Mouse (Mus musculus) urinary bladder, postnatal 4 days (tissue): ENCODE results near the gene Ccdc57.

Experiments used
- DNase-seq, 2 experiments: peaks; one replicate each; pipeline ENCODE4 v3.0.0; 2021 to 2022; ENCODE audit warnings: low spot score in 2 of 2

Ccdc57 gene

DNA sequence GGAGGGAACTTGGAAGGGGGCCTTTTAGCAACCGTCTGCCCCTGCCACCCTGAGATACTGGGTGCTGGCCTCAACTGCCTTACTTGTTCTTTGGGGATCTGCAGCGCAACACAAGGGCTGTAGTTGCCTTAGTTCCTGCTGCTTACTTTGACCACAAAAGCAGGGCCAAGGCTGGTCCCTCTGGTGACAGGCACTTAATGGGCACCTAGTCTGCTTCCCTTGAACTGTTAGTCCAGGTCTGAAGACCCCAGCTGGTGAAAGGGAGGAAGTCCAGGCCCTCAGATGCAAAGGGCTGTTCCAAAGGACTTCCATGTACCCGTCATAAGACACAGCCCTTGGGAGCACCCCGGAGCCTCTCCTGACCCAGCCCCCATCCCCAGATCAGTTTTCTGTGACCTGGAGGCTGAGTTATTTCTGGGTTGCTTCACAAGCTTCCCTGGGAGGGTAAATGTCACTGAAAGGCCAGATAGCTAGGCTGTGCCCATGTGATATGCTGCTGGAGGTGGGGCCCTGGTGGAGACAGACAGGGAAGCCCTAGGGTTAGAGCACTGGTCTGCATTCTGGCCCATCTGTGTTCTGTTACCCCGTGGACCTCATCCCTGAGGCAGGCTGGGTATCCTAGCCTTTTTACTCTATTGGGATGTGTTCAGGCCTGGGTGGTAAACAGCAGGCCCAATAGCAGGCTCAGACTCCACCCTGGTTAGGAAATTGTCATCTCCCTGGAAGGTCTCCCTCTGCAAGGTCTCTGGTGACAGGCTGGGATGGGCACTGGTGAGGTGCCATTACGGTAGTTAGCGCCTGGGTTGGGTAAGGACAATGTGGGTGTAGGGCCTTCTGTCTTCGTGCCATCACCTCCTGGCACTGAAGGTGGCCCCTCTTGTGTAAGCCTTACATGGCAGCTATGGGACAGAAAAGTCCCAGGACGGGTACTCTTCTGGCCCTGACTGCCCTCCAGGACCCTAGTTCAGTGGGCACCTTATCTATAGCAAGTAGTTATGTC, 19.4 kb upstream of the Ccdc57 start:
- DNase-seq = no peak

DNA sequence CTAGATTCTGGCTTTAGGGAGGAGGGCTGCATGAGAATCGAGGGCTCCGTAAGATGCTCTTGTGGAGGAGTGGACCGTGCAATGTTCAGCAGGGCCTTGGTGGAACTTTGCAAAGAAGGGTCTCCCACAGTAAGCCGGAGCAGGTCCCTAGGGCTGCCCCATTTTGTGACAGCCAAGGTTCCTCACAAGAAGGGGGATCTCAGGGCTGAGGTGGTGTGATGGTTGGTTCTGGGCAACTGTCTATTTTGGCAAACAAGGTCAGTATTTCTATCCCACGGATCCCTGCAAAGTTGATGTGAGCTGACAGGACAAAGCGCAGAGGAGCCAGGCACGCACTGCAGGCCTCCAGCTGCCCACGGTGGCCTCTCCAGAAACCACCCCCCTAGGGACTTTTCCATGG, 18.6 kb upstream of the Ccdc57 start:
- DNase-seq = no peak

DNA sequence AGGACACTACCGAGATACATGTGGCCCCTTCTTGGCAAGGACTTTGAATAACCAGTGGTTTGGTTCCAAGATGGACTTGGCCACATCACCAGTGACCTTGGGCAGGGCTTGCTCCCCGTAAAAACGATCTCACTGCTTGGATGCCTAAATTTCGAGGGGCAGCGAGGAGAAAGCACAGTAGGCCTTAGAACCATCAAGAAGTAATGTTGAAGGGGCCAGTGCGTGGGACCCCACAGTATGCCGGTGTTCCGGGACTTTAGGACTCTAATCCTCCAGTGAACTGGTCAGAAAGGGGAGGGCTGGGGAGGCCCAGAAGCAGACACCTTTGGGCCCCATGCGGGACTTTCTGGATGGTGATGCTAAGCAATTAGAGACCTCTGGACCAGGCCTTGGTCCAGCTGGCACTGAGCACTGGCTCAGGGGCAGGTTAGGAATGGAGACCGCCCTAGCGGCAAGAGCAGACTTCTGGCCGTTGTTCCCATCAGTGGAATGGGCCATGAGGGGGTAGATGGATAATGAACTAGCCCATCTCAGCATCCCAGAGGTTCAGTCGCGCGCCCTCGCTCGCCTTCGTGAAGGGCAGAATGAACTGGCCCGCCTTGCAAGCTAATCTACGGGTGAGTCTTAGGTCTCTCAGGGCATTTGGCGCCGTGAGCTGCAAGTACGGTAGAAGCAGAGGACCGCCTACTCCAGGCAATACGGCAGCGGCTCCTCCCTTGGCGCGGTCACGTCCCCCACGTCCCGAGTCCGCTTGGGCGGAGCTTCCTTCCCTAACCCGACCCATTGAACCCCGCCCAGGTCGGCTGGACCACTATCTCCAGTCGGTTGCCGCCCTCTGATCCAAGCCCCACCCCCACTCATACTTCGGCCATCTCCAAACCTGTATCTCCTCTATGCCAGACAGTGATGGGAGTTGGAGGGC, 17.9 kb upstream of the Ccdc57 start:
- DNase-seq = peak; percentile 85 to 92

DNA sequence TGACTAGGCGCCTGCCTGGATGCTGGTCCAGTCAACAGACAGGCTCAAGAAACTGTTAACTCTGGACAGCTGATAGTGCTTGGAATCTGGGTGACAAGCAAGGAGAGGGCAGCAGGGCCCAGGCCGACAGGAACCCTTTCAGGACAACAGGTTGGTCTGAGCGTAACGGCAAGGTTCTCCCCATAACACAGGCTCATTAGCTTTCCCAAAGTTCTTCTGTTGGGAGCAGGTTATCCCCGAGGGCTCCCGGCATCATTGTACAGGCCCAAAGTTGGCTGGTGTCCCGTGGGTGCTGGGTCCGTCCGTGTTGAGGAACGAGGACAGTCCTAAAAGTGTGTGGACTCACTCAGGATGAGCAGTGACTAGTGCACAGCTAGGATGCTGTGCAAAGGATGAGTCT, 17.2 kb upstream of the Ccdc57 start:
- DNase-seq = no peak

DNA sequence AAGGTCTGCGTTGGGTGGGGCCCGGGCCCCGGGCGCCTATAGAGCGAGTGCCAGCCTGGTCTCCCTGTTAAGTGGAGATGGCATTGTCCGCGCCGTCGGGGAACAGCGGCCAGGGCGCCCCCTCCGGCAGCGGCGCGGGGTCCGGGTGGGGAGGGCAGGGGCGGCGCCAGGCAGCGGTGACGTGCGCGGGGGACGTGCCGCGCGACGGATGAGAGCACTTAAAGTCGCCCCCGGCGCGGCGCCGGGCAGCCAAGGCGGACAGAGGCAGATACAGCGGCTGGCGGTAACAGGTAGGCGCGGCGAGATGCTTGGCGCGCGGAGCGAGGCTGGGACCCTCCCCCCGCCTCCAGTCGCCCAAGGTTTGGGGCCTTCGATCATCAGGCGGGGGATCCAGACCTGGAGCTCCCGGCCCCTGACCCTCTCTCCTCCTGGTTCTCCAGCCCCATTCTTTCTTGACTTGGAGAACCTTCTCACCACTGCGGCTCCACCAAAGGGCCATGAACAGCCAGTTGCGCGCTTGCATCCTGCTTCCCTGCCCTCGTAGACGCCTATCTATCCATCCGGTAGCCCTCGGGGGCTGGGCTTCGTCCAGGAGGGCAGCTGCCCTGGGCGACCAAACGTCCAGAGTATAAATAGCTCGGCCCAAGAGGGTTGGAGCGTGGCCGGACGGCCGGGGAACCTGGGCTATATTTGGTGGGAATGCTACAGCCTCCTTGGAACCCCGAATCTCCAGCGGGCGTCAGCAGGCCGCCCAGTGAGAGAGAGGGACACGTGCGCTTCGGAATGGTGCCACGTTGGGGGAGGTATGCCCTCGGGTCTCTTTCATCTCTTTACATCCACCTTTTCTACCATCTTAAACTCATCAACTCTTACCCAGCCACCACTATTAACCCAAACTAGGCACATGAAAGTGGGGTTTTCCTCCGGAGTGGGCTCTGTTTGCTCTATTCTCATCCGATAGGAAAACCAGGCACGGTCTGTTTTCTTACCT, 16.5 kb upstream of the Ccdc57 start:
- DNase-seq = peak in 1 of 2 experiments; percentile 33

DNA sequence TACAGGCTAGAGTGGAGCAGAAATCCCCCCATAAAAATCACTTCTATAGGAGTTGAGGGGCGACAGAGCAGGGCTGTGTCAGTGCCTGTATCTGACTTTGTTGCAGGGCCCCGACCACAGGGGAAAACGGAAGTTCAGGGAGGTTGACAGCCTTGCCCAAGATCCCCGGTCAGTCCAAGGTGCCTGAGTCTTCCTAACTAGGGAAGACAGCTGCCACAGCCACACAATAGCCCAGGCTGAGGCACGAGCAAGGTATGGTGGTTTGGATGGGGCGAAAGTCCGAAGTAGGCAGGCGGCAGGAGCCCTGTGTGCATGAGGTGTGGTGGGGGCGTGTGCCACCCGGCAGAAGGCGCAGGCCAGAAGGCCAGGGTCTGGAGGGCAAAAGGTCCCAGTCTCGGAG, 15.7 kb upstream of the Ccdc57 start, which contains the start of gene Slc16a3:
TSS of gene Slc16a3 (plus strand) at position 153 of the 400 bp plus-strand sequence.
- DNase-seq = no peak

DNA sequence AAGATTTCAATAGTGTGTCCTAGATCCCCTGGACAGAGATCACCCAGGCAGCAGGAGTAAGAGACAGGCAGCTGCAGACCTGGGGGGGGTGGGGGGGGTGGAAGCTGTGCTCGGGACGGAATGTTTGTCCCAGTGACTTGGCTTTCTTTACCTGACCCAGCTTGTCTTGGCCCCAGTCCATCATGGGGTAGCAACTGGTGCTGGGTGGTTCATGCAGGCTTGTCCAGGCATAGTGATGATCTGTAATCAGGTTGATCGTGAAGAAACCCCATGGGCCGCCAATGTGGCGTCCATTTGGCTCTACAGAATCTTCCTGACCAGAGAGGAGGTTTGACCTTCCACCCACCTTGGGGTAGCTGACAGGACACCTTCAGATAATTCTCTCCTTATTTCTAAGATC, 13.3 kb upstream of the Ccdc57 start:
- DNase-seq = no peak

DNA sequence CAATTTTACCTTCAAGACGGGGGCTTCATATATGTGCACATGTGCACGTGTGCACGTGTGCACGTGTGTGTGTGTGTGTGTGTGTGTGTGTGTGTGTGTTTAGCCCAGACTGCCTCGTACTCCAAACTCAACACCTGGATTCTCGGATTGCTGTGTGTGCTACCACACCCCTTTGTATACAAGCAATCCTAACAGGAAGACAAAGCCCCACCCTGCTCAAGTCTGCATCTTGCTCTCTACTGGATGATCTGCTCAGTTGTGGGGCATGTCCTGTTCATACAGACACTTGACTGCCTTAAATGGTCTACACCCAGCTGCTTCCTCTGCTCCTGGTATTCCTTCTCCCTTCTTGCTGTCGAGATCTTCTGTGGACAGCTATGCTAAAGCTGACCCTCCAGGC, 12.6 kb upstream of the Ccdc57 start:
- DNase-seq = no peak

DNA sequence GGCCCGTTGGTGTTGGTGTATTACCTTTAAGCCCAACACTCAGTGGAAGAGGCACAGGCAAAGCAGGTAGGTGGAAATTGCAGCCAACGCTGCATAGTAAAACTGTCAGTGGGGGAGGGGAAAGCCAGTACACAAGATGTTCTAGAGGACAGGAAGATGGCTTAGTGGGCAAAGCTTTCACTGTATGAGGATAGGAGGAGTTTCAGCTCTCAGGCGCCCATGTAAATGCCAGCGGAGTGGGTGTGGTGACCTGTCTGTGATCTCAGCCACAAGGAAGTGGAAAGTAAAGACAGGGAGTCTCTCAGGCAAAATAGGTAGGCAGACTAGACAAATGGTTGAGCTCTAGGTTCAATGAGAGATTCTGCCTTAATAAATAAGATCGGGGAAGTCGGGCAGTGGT, 8.3 kb upstream of the Ccdc57 start:
- DNase-seq = no peak

DNA sequence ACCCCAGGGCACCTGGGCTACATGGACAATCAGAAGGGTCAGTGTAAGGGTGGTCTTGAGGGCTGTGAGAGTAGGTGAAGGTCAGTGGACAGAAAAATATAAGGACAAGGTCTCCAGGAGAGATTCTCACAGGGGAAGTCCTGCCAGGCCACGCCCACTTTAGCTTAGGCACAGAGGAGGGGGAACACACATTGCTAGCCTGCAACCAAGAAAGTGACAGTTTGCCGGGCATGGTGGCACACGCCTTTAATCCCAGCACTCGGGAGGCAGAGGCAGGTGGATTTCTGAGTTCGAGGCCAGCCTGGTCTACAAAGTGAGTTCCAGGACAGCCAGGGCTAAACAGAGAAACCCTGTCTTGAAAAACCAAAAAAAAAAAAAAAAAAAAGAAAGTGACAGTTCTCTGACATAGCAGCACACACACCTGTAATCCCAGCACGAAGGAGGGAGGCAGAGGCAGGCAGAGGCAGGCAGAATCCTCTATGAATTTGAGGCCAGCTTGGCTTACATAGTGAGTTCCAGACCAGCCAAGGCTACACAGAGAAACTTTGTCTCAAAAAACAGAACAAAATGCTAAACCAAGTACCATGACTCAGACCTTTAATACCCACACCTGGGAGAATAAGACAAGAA, 7.2 kb upstream of the Ccdc57 start:
- DNase-seq = no peak

DNA sequence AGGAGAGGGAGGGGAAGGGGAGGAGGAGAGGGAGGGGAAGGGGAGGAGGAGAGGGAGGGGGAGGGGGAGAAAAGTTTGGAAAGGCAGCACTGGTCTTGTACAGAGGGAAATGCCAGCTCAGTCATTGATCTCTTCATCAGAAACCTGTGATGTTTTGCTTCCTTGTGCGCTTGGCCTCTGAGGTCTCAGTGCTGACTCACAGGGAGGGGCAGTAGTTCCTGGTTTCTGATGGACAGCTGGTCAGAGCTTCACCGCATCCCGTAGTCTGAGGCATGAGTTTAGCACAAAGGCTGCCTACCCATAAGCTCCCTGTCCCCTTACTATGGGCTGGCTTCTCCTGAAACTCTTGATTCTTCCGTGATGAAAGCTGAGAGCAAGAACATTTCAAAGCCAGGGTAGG, 6.1 kb upstream of the Ccdc57 start:
- DNase-seq = no peak

DNA sequence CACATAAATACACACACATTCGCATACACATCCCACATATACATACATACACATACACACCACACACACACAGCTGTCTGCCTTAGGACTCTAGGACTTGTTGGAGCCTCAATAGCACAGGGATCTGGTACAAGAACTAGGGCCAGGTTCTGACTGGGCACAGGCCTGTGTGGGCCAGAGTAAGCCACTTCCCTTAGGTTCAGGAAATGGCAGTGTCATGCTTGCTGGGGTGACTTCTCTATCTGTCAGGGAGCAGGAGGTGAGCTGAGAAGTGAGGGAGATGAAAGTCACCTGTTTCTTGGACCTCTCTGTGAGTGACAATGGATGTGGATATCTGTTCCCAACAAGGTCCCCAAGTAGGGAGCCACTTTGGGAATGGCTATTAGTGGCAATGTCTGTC, 5.3 kb upstream of the Ccdc57 start:
- DNase-seq = no peak

DNA sequence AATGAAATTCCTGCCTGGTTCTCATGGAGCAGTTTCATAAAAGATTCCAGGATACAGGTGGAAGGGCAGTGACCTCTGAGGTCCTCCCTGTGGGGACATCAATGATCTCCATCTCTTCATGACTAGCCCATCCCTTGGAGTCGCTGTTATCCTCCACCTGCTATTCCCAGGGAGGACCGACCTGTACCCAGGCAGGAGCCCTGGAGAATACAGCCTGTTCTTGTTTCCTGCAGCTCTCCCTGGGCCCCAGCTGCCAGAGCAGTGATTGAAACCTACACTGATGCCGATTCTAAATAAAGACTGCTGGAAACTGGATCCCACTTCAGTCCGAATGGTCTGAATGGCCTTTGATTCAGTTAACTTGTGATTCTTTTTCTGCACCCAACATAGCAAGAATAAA, 1.2 kb downstream of the Ccdc57 start:
- DNase-seq = no peak

DNA sequence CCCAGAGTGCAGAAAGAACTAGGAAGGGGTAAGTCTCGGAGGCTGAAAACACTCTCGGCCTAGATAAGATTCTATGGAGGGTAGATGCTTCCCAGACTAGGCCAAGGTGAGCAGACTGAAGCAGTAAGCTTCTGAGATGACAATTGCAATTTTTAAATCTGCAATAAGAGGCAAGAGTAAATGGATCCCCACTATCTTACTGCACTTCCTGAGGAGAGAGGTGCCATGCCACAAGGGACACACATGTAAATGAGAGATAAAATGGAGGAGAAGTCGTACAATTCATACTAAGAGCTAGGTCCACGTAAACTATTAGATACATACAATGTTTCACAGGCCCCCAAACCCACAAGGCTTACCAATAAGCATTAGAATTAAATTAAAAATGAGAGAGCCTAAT, 4.2 kb downstream of the Ccdc57 start:
- no peak for DNase-seq

DNA sequence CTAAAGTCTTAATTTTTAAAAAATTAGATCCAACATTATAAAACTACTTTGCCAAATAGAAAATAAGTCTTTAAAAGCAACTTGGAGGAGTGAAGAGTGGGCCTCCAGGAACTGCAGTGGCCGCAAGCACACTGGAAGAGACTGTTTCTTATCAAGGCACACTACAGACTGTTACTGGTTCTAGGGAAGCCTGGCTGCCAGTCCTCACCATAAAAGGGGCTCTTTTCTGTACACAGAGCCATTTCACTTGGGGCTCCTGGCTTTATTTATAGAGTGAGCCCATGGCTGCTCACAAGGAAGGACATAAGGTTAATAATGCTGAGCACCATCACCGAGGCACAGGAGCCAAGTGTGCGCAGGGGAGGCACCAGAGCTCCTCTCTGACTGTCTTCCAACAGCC, 10.1 kb downstream of the Ccdc57 start:
- no peak for DNase-seq

DNA sequence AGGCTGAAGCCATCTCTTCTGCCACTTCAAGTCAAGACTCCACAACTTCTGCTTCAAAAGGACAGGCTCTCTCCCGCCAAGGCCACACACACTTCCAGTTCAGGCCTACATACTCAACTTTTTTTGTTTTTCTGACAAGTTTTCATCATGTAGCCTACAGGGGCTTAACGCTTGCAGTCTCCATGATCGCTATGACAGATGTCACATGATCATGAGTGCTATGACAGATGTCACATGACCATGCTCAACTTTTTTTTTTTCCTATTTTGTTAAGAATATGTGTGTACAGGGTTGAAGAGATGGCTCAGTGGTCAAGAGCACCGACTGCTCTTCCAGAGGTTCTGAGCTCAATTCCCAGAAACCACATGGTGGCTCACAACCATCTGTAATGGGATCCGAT, 14.9 kb downstream of the Ccdc57 start:
- no peak for DNase-seq

DNA sequence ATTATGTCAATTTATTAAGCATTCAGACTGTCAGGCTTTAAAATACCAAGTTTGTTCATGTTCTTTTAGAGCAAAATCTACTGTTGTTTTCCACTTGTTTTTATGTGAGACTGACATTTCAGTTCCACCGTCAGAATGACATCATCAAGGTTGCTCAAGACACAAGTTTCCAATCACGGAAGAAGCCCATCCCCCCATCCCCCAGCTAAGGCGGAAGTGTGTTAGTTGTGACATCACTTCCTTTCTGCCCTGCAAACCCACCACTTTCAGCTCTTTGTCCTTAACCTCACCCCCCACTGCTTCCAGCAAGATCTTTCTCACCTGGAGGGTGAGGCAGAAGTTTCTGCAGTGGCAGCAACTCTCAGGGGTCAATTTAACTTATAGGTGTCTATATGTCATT, 16.2 kb downstream of the Ccdc57 start:
- no peak for DNase-seq

DNA sequence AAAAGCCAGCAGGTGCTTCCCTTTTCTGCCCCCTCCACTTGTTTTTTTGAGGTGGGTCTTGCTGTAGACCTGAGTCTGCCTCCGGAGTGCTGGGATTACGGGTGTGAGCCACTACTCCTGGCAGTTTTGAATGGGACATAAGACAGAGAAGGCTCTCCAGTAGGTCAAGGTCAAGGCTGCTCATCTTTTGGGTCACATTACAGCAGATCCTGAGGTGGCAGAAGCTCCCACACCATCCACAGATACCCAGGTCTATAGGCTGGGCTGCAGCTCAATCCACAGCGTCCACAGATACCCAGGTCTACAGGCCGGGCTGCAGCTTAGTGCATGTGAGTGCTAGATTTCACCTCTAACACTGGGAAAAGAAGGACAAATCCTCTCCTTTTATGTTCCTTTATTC, 18.9 kb downstream of the Ccdc57 start:
- DNase-seq = no peak

DNA sequence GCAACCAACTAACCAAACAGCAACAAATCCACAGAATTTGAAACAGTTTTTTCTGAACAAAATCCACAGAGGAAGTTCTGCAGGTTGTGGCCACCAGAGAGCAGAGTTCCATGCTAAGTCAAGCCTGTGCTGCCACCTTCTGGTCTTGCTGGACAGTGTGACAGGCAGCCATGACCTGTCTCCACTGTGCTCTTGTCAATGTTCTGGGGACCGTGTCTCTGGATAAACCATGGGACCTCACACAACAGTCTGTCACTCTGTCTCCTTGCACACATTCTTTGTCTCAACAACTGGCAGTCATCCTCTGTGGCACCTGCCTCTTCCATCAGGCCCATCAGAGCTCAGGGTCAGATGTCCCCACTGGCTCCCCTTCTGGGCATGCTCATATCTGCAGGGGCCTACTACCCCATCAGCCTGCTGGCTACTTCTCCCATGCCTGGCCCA, 27.2 kb downstream of the Ccdc57 start:
- DNase-seq = peak; percentile 67 to 82

DNA sequence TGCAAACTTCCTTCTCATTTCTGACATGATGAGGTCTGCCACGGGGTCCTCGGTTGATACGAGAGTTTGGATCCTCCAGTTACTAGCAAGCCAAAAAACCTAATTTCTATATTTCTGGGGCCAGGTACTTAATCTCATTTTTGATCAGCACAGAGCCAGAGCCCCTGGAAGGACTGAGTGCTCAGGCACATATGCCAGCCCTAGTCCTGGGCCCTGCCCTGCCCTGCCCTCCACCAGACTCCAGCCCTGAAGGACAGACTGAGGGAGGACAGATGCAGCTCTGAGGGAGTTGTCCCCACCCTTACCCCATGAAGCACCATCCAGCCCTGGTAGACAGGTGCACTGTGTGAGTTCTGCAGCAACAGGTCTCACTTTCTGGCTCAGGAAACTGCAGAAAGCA, 28.1 kb downstream of the Ccdc57 start:
- no peak for DNase-seq
